Mouse (Mus musculus): ENCODE data around the gene Fam189a2. TPM values are rescaled to one million over a fixed set of nuclear protein-coding genes. Genes with fewer than 3 reads are reported as not detected.
A peak's percentile ranks its signal among the peaks of the same experiment; 100 is the strongest.

The Fam189a2 gene
- polyA plus RNA-seq, 1 experiment from 2014 or later, result 1.7 TPM

DNA sequence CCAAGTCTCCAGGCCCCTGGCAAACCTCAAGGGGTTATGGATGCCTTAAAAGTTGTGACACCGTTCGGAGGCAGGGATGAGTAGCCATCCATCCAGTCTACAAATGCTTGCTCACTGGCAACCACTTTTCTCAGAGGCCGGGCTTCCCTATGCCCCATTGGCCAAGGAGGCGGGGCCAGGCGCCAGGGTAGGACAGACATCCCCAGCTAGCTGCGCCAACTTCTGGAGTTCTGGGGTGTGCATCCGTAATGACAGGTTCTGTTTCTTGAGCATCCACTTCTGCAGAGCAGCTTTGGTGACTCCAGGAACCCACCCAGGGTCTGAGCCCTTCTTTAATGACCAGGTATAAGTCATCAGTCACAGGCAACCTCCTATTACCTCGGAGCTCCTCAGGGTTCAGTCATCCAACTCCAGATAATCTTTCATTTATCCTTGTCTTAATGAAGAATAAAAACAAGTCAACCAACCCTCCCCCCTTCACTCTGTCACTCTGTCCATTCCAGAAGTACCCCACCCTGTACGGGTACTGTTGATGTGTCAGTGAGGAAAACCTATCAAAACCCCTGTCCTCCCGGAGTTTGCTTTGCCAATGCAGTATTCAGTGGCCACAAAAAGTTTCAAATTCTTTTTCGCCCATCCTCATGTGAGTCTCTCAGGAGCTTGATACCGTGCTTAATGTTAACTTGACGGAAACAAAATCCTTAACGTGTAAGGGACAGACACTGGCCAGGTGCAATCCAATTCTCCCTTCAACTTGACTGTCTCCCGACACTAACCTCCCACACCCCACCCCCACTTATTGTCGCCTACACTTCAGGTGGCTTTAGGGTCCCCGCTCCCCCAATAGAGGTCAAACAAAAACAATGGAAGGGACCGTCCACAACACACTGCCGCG lies 956 bp downstream of the Fam189a2 start:
- WGBS, result 10% methylated on average over 20 of the region's 20 CpGs
- Histone ChIP-seq H3K9ac (replicated peaks; ENCODE audit: low read length) (peak overlapping the region; percentile 71), H3K4me2 (replicated peaks; ENCODE audit: low read depth, low read length) (peak overlapping the region; percentile 94), H3K36me3 (ENCODE audit: insufficient read depth, low read length) (no peaks in the 10 kb centered on the region), H3K27me3 (ENCODE audit: insufficient read depth, low read length) (peaks cover 20% of the 10 kb centered on the region), H3K4me1 (ENCODE audit: insufficient read depth, low read length) (peaks cover 22% of the 10 kb centered on the region), H3K27ac (ENCODE audit: low read length) (no peak overlapping the region), H3K9me3 (ENCODE audit: low read length) (no peaks in the 10 kb centered on the region), H3K4me3 (ENCODE audit: low read length) (peak overlapping the region; percentile 71)
- peak; percentile 52 for ATAC-seq (ENCODE audit: low FRiP score, low TSS enrichment)

DNA sequence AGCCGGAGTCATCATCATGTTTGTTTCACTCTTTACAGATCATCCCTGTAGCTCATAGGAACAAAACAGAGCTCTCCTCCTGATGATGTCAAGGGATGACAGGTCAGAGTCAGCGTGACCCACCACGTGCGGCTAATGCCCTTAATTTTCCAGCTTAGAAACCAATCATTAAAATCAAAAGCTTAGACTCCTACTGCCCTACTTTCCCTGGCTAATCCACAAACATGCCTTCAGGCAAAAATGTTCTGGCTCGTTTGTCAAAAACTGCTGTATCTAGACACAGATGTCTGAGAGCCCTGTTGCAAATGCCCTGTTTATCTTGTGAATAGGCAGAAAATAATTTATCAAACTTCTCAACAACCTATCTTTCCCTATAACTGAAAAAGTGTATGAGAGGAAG lies 4.9 kb downstream of the Fam189a2 start:
- Histone ChIP-seq H3K36me3 (ENCODE audit: insufficient read depth, low read length) (no peaks in the 10 kb centered on the region), H3K9ac (replicated peaks; ENCODE audit: low read length) (no peak overlapping the region), H3K27me3 (ENCODE audit: insufficient read depth, low read length) (peaks cover under 1% of the 10 kb centered on the region; the same call in 1 of the 2 replicates), H3K4me2 (replicated peaks; ENCODE audit: low read depth, low read length) (no peak overlapping the region), H3K4me1 (ENCODE audit: insufficient read depth, low read length) (no peaks in the 10 kb centered on the region), H3K27ac (ENCODE audit: low read length) (no peak overlapping the region), H3K9me3 (ENCODE audit: low read length) (no peaks in the 10 kb centered on the region), H3K4me3 (ENCODE audit: low read length) (no peak overlapping the region)
- ATAC-seq (ENCODE audit: low FRiP score, low TSS enrichment), result no peak
- WGBS, result 76% methylated on average over 5 of the region's 5 CpGs

DNA sequence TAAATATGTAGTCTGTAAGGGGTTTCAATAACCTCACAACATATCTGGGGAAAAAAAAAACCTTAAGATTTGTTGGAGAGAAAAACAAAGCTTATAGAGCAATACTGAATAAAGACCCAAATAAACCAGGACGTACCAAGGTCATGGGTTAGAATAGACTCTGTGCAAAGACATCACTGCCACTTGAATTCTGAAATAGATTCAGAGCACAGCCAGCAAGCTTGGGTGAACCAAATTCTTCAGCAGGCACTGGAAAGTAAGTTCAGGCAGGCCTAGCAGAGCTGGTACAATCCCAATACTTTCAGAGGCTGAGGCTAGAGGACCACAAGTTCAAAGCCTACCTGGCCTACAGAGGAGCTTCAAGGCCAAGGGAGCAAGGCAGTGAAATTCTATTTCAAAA lies 6.2 kb downstream of the Fam189a2 start:
- Histone ChIP-seq H3K4me3 (ENCODE audit: low read length) (no peak overlapping the region), H3K4me1 (ENCODE audit: insufficient read depth, low read length) (no peaks in the 10 kb centered on the region), H3K9me3 (ENCODE audit: low read length) (no peaks in the 10 kb centered on the region), H3K27me3 (ENCODE audit: insufficient read depth, low read length) (no peaks in the 10 kb centered on the region; the same call in 1 of the 2 replicates), H3K36me3 (ENCODE audit: insufficient read depth, low read length) (no peaks in the 10 kb centered on the region), H3K27ac (ENCODE audit: low read length) (no peak overlapping the region), H3K4me2 (replicated peaks; ENCODE audit: low read depth, low read length) (no peak overlapping the region), H3K9ac (replicated peaks; ENCODE audit: low read length) (no peak overlapping the region)
- ATAC-seq (ENCODE audit: low FRiP score, low TSS enrichment), result no peak
- 97% methylated on average over 1 of the region's 1 CpGs for WGBS

DNA sequence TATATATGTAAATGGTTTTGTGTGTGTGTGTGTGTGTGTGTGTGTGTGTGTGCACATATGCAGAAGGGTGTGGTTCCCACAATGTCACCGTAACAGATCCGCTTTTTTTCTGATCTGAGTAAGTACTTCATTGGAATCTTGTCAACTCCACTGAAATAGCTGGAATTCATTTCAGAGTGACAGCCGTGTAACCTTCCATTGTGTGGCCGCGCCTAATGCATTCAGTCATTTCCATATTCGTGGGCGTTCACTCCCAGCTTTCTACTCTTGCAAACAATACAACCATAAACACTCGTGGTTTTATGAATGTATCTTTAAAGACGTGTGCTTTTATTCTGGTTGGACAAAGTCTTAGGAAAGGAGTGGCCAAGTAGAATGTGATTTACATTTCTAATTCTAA lies 6.7 kb downstream of the Fam189a2 start:
- Histone ChIP-seq H3K27ac (ENCODE audit: low read length) (no peak overlapping the region), H3K4me3 (ENCODE audit: low read length) (no peak overlapping the region), H3K27me3 (ENCODE audit: insufficient read depth, low read length) (no peaks in the 10 kb centered on the region), H3K9ac (replicated peaks; ENCODE audit: low read length) (no peak overlapping the region), H3K4me1 (ENCODE audit: insufficient read depth, low read length) (no peaks in the 10 kb centered on the region), H3K9me3 (ENCODE audit: low read length) (no peaks in the 10 kb centered on the region), H3K36me3 (ENCODE audit: insufficient read depth, low read length) (no peaks in the 10 kb centered on the region), H3K4me2 (replicated peaks; ENCODE audit: low read depth, low read length) (no peak overlapping the region)
- no peak for ATAC-seq (ENCODE audit: low FRiP score, low TSS enrichment)
- 73% methylated on average over 9 of the region's 9 CpGs for WGBS

DNA sequence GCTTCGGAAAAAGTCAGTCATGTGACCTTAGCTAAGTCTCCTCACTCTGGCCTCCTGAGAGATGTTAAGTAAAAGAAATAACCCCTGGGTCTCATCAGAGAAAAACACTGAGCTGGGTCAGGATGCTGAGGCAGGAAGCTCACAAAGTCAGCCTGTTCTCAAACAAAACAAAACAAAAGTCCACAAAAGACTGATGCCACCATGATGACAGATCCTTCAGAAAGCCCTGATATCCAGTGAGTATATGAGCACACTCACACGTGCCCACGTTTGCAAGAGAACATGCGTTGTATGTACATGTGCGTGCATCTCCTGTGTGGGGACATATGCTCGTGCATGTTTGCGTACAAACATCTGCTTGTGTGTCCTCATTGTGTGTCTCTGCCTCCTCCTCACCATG lies 7.5 kb downstream of the Fam189a2 start:
- Histone ChIP-seq H3K36me3 (ENCODE audit: insufficient read depth, low read length) (no peaks in the 10 kb centered on the region), H3K9me3 (ENCODE audit: low read length) (no peaks in the 10 kb centered on the region), H3K4me3 (ENCODE audit: low read length) (no peak overlapping the region), H3K4me1 (ENCODE audit: insufficient read depth, low read length) (no peaks in the 10 kb centered on the region), H3K27me3 (ENCODE audit: insufficient read depth, low read length) (no peaks in the 10 kb centered on the region), H3K4me2 (replicated peaks; ENCODE audit: low read depth, low read length) (no peak overlapping the region), H3K9ac (replicated peaks; ENCODE audit: low read length) (no peak overlapping the region), H3K27ac (ENCODE audit: low read length) (no peak overlapping the region)
- no peak for ATAC-seq (ENCODE audit: low FRiP score, low TSS enrichment)
- WGBS, result 86% methylated on average over 7 of the region's 7 CpGs

DNA sequence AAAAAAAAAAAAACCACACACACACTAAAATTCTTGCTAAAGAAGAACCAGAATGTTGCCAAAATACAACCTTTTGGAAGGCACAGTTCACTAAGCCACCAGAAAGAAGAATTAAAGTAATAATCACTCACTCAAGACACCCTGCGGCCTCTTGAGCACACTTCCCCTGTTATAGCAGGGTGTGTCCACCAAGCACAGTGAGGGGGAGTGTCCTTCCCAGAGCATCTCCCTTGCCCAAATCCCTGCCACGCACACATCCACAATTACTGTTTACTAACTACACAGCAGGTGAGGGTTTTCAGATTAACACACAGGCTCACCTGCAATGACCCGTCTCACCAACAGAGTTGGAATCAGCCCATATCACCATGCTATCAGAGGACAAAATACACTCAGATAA lies 8.0 kb downstream of the Fam189a2 start:
- no peak for ATAC-seq (ENCODE audit: low FRiP score, low TSS enrichment)
- Histone ChIP-seq H3K27me3 (ENCODE audit: insufficient read depth, low read length) (no peaks in the 10 kb centered on the region), H3K27ac (ENCODE audit: low read length) (no peak overlapping the region), H3K36me3 (ENCODE audit: insufficient read depth, low read length) (no peaks in the 10 kb centered on the region), H3K4me1 (ENCODE audit: insufficient read depth, low read length) (peaks cover 5% of the 10 kb centered on the region), H3K9me3 (ENCODE audit: low read length) (no peaks in the 10 kb centered on the region), H3K9ac (replicated peaks; ENCODE audit: low read length) (no peak overlapping the region), H3K4me3 (ENCODE audit: low read length) (no peak overlapping the region), H3K4me2 (replicated peaks; ENCODE audit: low read depth, low read length) (no peak overlapping the region)
- WGBS, result 72% methylated on average over 3 of the region's 3 CpGs

DNA sequence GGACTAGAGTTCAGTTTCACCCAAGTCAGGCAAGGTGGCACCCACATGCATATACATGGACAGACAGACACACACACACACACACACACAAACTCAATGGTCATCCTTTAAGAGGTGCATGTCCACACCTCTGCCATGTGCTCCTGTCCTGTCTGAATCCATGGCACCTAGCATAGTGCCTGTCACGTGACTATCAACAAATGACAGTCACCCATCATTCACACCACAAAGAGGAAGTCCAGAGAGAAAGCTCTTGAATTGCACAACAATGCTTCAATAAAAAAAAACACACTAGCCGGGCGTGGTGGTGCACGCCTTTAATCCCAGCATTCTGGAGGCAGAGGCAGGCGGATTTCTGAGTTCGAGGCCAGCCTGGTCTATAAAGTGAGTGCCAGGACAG lies 8.5 kb downstream of the Fam189a2 start:
- WGBS, result 93% methylated on average over 6 of the region's 6 CpGs
- Histone ChIP-seq H3K9me3 (ENCODE audit: low read length) (no peaks in the 10 kb centered on the region), H3K36me3 (ENCODE audit: insufficient read depth, low read length) (no peaks in the 10 kb centered on the region), H3K4me2 (replicated peaks; ENCODE audit: low read depth, low read length) (no peak overlapping the region), H3K4me3 (ENCODE audit: low read length) (no peak overlapping the region), H3K27ac (ENCODE audit: low read length) (no peak overlapping the region), H3K27me3 (ENCODE audit: insufficient read depth, low read length) (no peaks in the 10 kb centered on the region), H3K9ac (replicated peaks; ENCODE audit: low read length) (no peak overlapping the region), H3K4me1 (ENCODE audit: insufficient read depth, low read length) (peaks cover 10% of the 10 kb centered on the region)
- ATAC-seq (ENCODE audit: low FRiP score, low TSS enrichment), result no peak

DNA sequence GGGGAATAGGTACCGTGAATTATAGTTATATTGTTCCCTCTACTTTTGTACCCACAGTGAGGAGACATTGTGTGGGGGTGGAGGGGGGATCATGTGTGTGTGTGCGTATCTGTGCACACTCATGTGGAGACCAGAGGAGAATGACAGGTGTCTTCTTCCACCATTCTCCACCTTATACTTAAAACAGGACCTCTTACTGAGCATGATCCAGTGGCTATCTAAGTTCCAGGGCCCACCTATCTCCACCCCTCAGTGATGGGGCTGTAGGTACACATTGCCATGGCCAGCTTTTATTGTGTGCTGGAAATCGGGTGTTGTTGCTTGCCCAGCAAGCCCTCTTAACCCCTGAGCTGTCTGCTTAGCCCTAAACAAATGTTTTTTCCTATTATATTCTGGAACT lies 10.1 kb downstream of the Fam189a2 start:
- H3K9me3 ChIP-seq (ENCODE audit: low read length), result no peaks in the 10 kb centered on the region
- H3K4me2 ChIP-seq (replicated peaks; ENCODE audit: low read depth, low read length), result no peak overlapping the region
- no peaks in the 10 kb centered on the region for H3K36me3 ChIP-seq (ENCODE audit: insufficient read depth, low read length)
- 82% methylated on average over 3 of the region's 3 CpGs for WGBS
- no peaks in the 10 kb centered on the region for H3K27me3 ChIP-seq (ENCODE audit: insufficient read depth, low read length)
- H3K4me1 ChIP-seq (ENCODE audit: insufficient read depth, low read length), result peaks cover 17% of the 10 kb centered on the region
- no peak for ATAC-seq (ENCODE audit: low FRiP score, low TSS enrichment)
- H3K9ac ChIP-seq (replicated peaks; ENCODE audit: low read length), result no peak overlapping the region
- H3K27ac ChIP-seq (ENCODE audit: low read length), result no peak overlapping the region
- H3K4me3 ChIP-seq (ENCODE audit: low read length), result no peak overlapping the region

DNA sequence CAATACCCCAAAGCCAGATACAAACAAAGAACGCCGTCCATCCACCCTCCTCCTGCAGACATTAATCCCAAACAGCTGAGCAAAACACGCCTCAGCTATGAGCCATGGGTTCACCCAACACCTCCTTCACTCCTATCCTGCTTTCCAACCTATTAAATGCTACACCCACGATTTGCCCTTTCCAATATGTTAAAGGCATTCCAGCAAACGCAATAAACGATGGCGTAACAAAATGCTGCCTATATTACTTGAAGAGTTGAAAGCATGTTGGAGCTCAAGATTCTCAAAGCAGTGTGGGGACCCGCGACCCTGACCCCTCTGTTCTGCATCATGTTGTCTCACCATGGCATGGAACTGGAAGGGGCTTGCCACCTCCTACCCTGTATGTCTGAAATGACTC lies 11.2 kb downstream of the Fam189a2 start:
- 90% methylated on average over 9 of the region's 9 CpGs for WGBS
- H3K36me3 ChIP-seq (ENCODE audit: insufficient read depth, low read length), result no peaks in the 10 kb centered on the region

DNA sequence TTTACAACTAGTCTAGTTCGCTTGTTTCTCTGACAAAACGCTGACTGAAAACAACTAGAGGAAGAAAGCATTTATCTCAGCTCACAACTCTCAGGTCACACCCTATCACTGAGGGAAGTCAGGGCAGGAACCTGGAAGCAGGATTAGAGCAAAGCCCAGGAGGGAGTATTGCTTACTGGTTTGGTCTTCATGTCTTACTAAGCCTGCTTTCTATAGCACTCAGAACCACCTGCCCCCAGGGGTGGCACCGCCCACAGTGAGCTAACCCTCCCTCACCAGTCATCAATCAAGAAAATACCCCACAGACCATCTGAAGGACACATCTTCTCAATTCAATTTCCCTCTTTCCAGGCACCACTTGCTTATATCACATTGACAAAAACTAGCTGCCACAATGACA lies 12.4 kb downstream of the Fam189a2 start:
- Histone ChIP-seq H3K36me3 (ENCODE audit: insufficient read depth, low read length) (no peaks in the 10 kb centered on the region), H3K4me2 (replicated peaks; ENCODE audit: low read depth, low read length) (no peak overlapping the region), H3K27ac (ENCODE audit: low read length) (no peak overlapping the region), H3K27me3 (ENCODE audit: insufficient read depth, low read length) (no peaks in the 10 kb centered on the region), H3K9ac (replicated peaks; ENCODE audit: low read length) (no peak overlapping the region), H3K9me3 (ENCODE audit: low read length) (no peaks in the 10 kb centered on the region), H3K4me3 (ENCODE audit: low read length) (no peak overlapping the region), H3K4me1 (ENCODE audit: insufficient read depth, low read length) (peaks cover 17% of the 10 kb centered on the region)
- ATAC-seq (ENCODE audit: low FRiP score, low TSS enrichment), result no peak
- 80% methylated on average over 3 of the region's 3 CpGs for WGBS

More for the DNA sequence above, 11.2 kb downstream of the Fam189a2 start:
- ATAC-seq (ENCODE audit: low FRiP score, low TSS enrichment), result no peak
- Histone ChIP-seq H3K9ac (replicated peaks; ENCODE audit: low read length) (no peak overlapping the region), H3K27ac (ENCODE audit: low read length) (no peak overlapping the region), H3K9me3 (ENCODE audit: low read length) (no peaks in the 10 kb centered on the region), H3K4me1 (ENCODE audit: insufficient read depth, low read length) (peaks cover 17% of the 10 kb centered on the region), H3K4me3 (ENCODE audit: low read length) (no peak overlapping the region), H3K4me2 (replicated peaks; ENCODE audit: low read depth, low read length) (no peak overlapping the region), H3K27me3 (ENCODE audit: insufficient read depth, low read length) (no peaks in the 10 kb centered on the region)
